Mouse (Mus musculus) kidney, postnatal 14 days (tissue): ENCODE results near the gene Wnt5a.

Experiments used
- DNase-seq: peaks from one replicate; pipeline ENCODE4 v3.0.0; 2022; ENCODE audit warnings: mixed read lengths

The Wnt5a gene

GRCm38 (mm10) chr14:28504101-28505050 is at the start of gene Wnt5a:
Gene Wnt5a, plus strand, starts transcription at chr14:28504750.
- peak; percentile 78 for DNase-seq

- no peak for DNase-seq
These were observed 48.0 kb upstream of the Wnt5a start for GRCm38 (mm10) chr14:28456372-28457076.

GRCm38 (mm10) chr14:28457428-28457827 is 47.1 kb upstream of the Wnt5a start:
- DNase-seq = no peak

- peak; percentile 61 for DNase-seq
These were observed 36.6 kb upstream of the Wnt5a start for GRCm38 (mm10) chr14:28467956-28468355.

GRCm38 (mm10) chr14:28469696-28470095 is 34.9 kb upstream of the Wnt5a start:
- no peak for DNase-seq

GRCm38 (mm10) chr14:28470212-28470611 is 34.3 kb upstream of the Wnt5a start:
- DNase-seq = no peak

- no peak for DNase-seq
These were observed 29.5 kb upstream of the Wnt5a start for GRCm38 (mm10) chr14:28475012-28475411.

GRCm38 (mm10) chr14:28475421-28475820 is 29.1 kb upstream of the Wnt5a start:
- no peak for DNase-seq

GRCm38 (mm10) chr14:28476746-28477145 is 27.8 kb upstream of the Wnt5a start:
- no peak for DNase-seq

- DNase-seq = no peak
These were observed 23.7 kb upstream of the Wnt5a start for GRCm38 (mm10) chr14:28480866-28481265.

- no peak for DNase-seq
These were observed 10.7 kb upstream of the Wnt5a start for GRCm38 (mm10) chr14:28493806-28494205.

GRCm38 (mm10) chr14:28494273-28494672 is 10.3 kb upstream of the Wnt5a start:
- no peak for DNase-seq

- DNase-seq = no peak
These were observed 3.2 kb upstream of the Wnt5a start for GRCm38 (mm10) chr14:28501216-28501878.

- no peak for DNase-seq
These were observed 1.3 kb upstream of the Wnt5a start for GRCm38 (mm10) chr14:28503276-28503675.

GRCm38 (mm10) chr14:28505051-28505585 is 568 bp downstream of the Wnt5a start:
- DNase-seq = peak; percentile 63

GRCm38 (mm10) chr14:28505586-28506375 is 1.2 kb downstream of the Wnt5a start:
- DNase-seq = peak; percentile 73

- peak; percentile 79 for DNase-seq
These were observed 1.9 kb downstream of the Wnt5a start for GRCm38 (mm10) chr14:28506376-28506831.

- DNase-seq = no peak
These were observed 2.5 kb downstream of the Wnt5a start for GRCm38 (mm10) chr14:28507011-28507410.

GRCm38 (mm10) chr14:28507471-28507870 is 2.9 kb downstream of the Wnt5a start:
- DNase-seq = peak; percentile 87

GRCm38 (mm10) chr14:28508288-28509258 is 4.0 kb downstream of the Wnt5a start:
- DNase-seq = no peak
